Comparison of ENCODE assay signal across 8 mouse cellular contexts in genomic region chr1:133087206-133087905, GRCm38 (mm10). TPM values are rescaled to one million over a fixed set of nuclear protein-coding genes. Genes with fewer than 3 reads are reported as not detected.
DNase-seq lines count a peak whose midpoint lies in the region; ATAC-seq and TF ChIP-seq lines count a peak whose summit lies in the region.

No protein-coding gene starts in this region.

- TF ChIP-seq POLR2A in small intestine, adult 2 months (IDR thresholded peaks at IDR 0.05; ENCODE audit: low read depth, low read length) = no peak

- no peaks in the 10 kb centered on the region for H3K9me3 ChIP-seq in embryonic facial prominence, embryonic 10.5 days
- no peaks in the 10 kb centered on the region for H3K9me3 ChIP-seq in heart, embryonic 10.5 days

- 45% methylated on average over 7 of the region's 7 CpGs for WGBS in embryonic facial prominence, embryonic 10.5 days
- 41% methylated on average over 7 of the region's 7 CpGs for WGBS in heart, embryonic 10.5 days
- WGBS in small intestine, adult 2 months = 56% methylated on average over 7 of the region's 7 CpGs

- ATAC-seq in megakaryocyte, adult 5-6 weeks (ENCODE audit: poor library complexity, severe bottlenecking) = peak; percentile 92

- no peak overlapping the region for H3K27ac ChIP-seq in layer of hippocampus, adult 2 months
- peak overlapping the region; percentile 65 for H3K27ac ChIP-seq in embryonic facial prominence, embryonic 10.5 days (replicated peaks)
- H3K27ac ChIP-seq in heart, embryonic 10.5 days = peak overlapping the region; percentile 62; the same call in 1 of the 2 replicates
- no peak overlapping the region for H3K27ac ChIP-seq in small intestine, adult 2 months (ENCODE audit: insufficient read depth, low read depth, low read length)

- peak in 1 of 2 experiments; percentile 57 for DNase-seq in layer of hippocampus, adult 2 months (ENCODE audit: low spot score in 2 of 2)
- DNase-seq in layer of hippocampus, adult 9-10 months (ENCODE audit: low spot score) = no peak
- peak; percentile 79 for DNase-seq in adrenal gland, postnatal 14 days
- peak; percentile 77 for DNase-seq in embryonic facial prominence, embryonic 10.5 days (ENCODE audit: low spot score)
- DNase-seq in heart, embryonic 10.5 days (ENCODE audit: low spot score) = peak; percentile 85
- DNase-seq in kidney, postnatal 10 days = peak; percentile 81

- no peaks in the 10 kb centered on the region for H3K27me3 ChIP-seq in embryonic facial prominence, embryonic 10.5 days (replicated peaks; ENCODE audit: low read depth, poor library complexity, severe bottlenecking)
- H3K27me3 ChIP-seq in heart, embryonic 10.5 days (ENCODE audit: insufficient read depth, poor library complexity, severe bottlenecking) = no peaks in the 10 kb centered on the region
- H3K27me3 ChIP-seq in small intestine, adult 2 months (ENCODE audit: control insufficient read depth, insufficient read depth, low read length) = no peaks in the 10 kb centered on the region

- TF ChIP-seq CTCF in layer of hippocampus, adult 2 months (conservative IDR thresholded peaks at IDR 0.05) = peak; percentile 84
- TF ChIP-seq CTCF in small intestine, adult 2 months (IDR thresholded peaks at IDR 0.05; ENCODE audit: extremely low read depth, insufficient read length, insufficient replicate concordance, low read depth, low read length) = peak; percentile 86; the same call in 1 of the 2 replicates

- peaks cover 80% of the 10 kb centered on the region for H3K36me3 ChIP-seq in embryonic facial prominence, embryonic 10.5 days (replicated peaks)
- H3K36me3 ChIP-seq in heart, embryonic 10.5 days = peaks cover 66% of the 10 kb centered on the region
- H3K36me3 ChIP-seq in small intestine, adult 2 months (ENCODE audit: control insufficient read depth, insufficient read depth, low read length) = peaks cover 38% of the 10 kb centered on the region

- no peak overlapping the region for H3K4me3 ChIP-seq in layer of hippocampus, adult 2 months
- H3K4me3 ChIP-seq in embryonic facial prominence, embryonic 10.5 days = peak overlapping the region; percentile 16; the same call in 1 of the 2 replicates
- H3K4me3 ChIP-seq in heart, embryonic 10.5 days = no peak overlapping the region
- H3K4me3 ChIP-seq in small intestine, adult 2 months (ENCODE audit: low read depth, low read length) = no peak overlapping the region

- peaks cover 37% of the 10 kb centered on the region for H3K4me1 ChIP-seq in embryonic facial prominence, embryonic 10.5 days
- H3K4me1 ChIP-seq in heart, embryonic 10.5 days = peaks cover 42% of the 10 kb centered on the region
- H3K4me1 ChIP-seq in small intestine, adult 2 months (ENCODE audit: control insufficient read depth, insufficient read depth, insufficient read length, low read length) = peaks cover 25% of the 10 kb centered on the region

RNA-seq across cellular contexts. Expression of gene Pik3c2b, which starts 41.9 kb away (rescaled TPM):
- 10 to 100 TPM; 13.7 to 15.5 TPM for total RNA-seq in layer of hippocampus, adult 2 months (2021)
- 8.4 and 11.3 TPM in 2 replicates for total RNA-seq in adrenal gland, postnatal 14 days (2021)
- 8.6 and 10.5 TPM in 2 replicates for polyA plus RNA-seq in embryonic facial prominence, embryonic 10.5 days (2016; fragmentation: Nextera tagmentation; extraction: Ambion mirVana)
- 7.9 and 11.5 TPM in 2 replicates for polyA plus RNA-seq in heart, embryonic 10.5 days (2016; fragmentation: Nextera tagmentation; extraction: Ambion mirVana)
- 0.67 and 1.1 TPM in 2 replicates for total RNA-seq in megakaryocyte, adult 5-6 weeks (2015)
- 0.48 and 0.98 TPM in 2 replicates for total RNA-seq in megakaryocyte, adult 5-6 weeks (2017)
- polyA plus RNA-seq in small intestine, adult 2 months (2012; rRNA removed) = 13.2 and 23.9 TPM in 2 replicates

RNA-seq across cellular contexts. Expression of gene Ppp1r15b, which starts 43.6 kb away (rescaled TPM):
- 10 to 100 TPM; 38.5 to 39.8 TPM for total RNA-seq in layer of hippocampus, adult 2 months (2021)
- 84.9 and 95.0 TPM in 2 replicates for total RNA-seq in adrenal gland, postnatal 14 days (2021)
- 49.4 and 57.3 TPM in 2 replicates for polyA plus RNA-seq in embryonic facial prominence, embryonic 10.5 days (2016; fragmentation: Nextera tagmentation; extraction: Ambion mirVana)
- 44.9 and 46.1 TPM in 2 replicates for polyA plus RNA-seq in heart, embryonic 10.5 days (2016; fragmentation: Nextera tagmentation; extraction: Ambion mirVana)
- total RNA-seq in megakaryocyte, adult 5-6 weeks (2015) = 68.0 and 75.8 TPM in 2 replicates
- total RNA-seq in megakaryocyte, adult 5-6 weeks (2017) = 124 and 135 TPM in 2 replicates
- polyA plus RNA-seq in small intestine, adult 2 months (2012; rRNA removed) = 26.7 and 43.3 TPM in 2 replicates

RNA-seq across cellular contexts. Expression of gene Mdm4, which starts 57.0 kb away (rescaled TPM):
- 100 to 1,000 TPM in 1 of 2 experiments, 10 to 100 TPM in 1; 80.8 to 101 TPM for total RNA-seq in layer of hippocampus, adult 2 months (2021)
- total RNA-seq in adrenal gland, postnatal 14 days (2021) = 73.7 and 95.4 TPM in 2 replicates
- polyA plus RNA-seq in embryonic facial prominence, embryonic 10.5 days (2016; fragmentation: Nextera tagmentation; extraction: Ambion mirVana) = 37.7 and 41.4 TPM in 2 replicates
- polyA plus RNA-seq in heart, embryonic 10.5 days (2016; fragmentation: Nextera tagmentation; extraction: Ambion mirVana) = 30.7 and 32.8 TPM in 2 replicates
- 66.6 and 69.0 TPM in 2 replicates for total RNA-seq in megakaryocyte, adult 5-6 weeks (2015)
- 88.5 and 97.9 TPM in 2 replicates for total RNA-seq in megakaryocyte, adult 5-6 weeks (2017)
- polyA plus RNA-seq in small intestine, adult 2 months (2012; rRNA removed) = 6.1 and 11.2 TPM in 2 replicates

Comparison
In these comparisons a context has a peak if more than half of its experiments do, and no peak if none do; other contexts are left out.
1. H3K27ac ChIP-seq: peak in embryonic facial prominence, embryonic 10.5 days (single experiment) and heart, embryonic 10.5 days (single experiment); none in layer of hippocampus, adult 2 months (single experiment) and small intestine, adult 2 months (single experiment).